In the genomic region with DNA sequence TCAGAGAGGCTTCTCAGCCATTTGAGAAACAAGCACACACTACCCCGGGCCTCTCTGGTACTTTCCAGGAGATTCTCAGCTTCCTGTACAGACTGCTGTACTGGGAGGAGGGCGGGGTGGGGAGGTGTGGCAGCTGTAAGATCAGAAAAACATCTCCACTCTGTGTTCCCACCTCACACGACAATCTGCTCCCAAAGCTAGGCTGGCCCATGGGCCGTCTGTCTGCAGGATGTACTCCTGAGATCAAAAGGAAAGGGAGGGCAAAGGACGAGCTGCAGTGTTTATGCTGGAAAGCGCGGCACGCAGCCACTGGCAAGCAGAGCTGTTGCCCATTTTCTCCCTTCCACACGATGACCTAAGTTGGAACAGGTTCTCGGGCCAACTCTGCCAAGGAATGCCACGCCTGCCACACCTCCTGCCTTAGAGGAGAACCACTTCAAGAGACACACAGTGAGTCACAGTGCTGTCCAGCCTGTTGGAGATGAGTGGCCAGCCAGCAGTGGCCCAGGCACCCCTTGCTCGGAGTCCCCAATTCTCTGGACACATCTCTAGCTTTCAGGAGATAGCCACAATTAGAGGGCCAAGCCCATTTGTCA, we compare ENCODE assay signal across 10 mouse cellular contexts.
DNase-seq lines count a peak whose midpoint lies in the region; ATAC-seq lines count a peak whose summit lies in the region.
"Had no signal": no experiment of that assay in that cellular context is flagged by ENCODE, and none has a peak within 500 bp of the region (broad histone marks: within the 10 kb centered on the region; RNA-seq: fewer than 3 reads in every experiment).

No protein-coding gene starts in this region.

- H3K36me3 ChIP-seq in kidney, embryonic 16.5 days (ENCODE audit: insufficient read depth, low read length), result peaks cover 32% of the 10 kb centered on the region
- H3K36me3 ChIP-seq in heart, embryonic 13.5 days, result peaks cover 97% of the 10 kb centered on the region
- H3K36me3 ChIP-seq in lung, embryonic 16.5 days (ENCODE audit: control insufficient read depth, insufficient read depth, low read length), result peaks cover 15% of the 10 kb centered on the region

- no peaks in the 10 kb centered on the region for H3K4me1 ChIP-seq in kidney, embryonic 16.5 days (ENCODE audit: insufficient read depth, low read length)
- peaks cover 22% of the 10 kb centered on the region for H3K4me1 ChIP-seq in heart, embryonic 13.5 days
- peaks cover 17% of the 10 kb centered on the region; the same call in 1 of the 2 replicates for H3K4me1 ChIP-seq in lung, embryonic 16.5 days (replicated peaks; ENCODE audit: control insufficient read depth, insufficient read depth, low read length)
- H3K4me1 ChIP-seq: embryonic facial prominence, embryonic 15.5 days; midbrain, embryonic 12.5 days had no signal

- no peak overlapping the region for H3K4me3 ChIP-seq in kidney, embryonic 16.5 days (ENCODE audit: low read length)
- no peak overlapping the region for H3K4me3 ChIP-seq in heart, embryonic 13.5 days
- no peak overlapping the region for H3K4me3 ChIP-seq in lung, embryonic 16.5 days (ENCODE audit: low read length)
- H3K4me3 ChIP-seq: embryonic facial prominence, embryonic 15.5 days; midbrain, embryonic 12.5 days had no signal

- no peak overlapping the region for H3K9ac ChIP-seq in kidney, embryonic 16.5 days (replicated peaks; ENCODE audit: low read length)
- H3K9ac ChIP-seq in heart, embryonic 13.5 days, result no peak overlapping the region; the same call in 1 of the 2 replicates
- peak overlapping the region; percentile 25 for H3K9ac ChIP-seq in lung, embryonic 16.5 days (ENCODE audit: low read length)
- H3K9ac ChIP-seq: embryonic facial prominence, embryonic 15.5 days had no signal

- no peaks in the 10 kb centered on the region for H3K27me3 ChIP-seq in kidney, embryonic 16.5 days (ENCODE audit: insufficient read depth, low read length)
- H3K27me3 ChIP-seq in heart, embryonic 13.5 days (replicated peaks), result no peaks in the 10 kb centered on the region
- H3K27me3 ChIP-seq in lung, embryonic 16.5 days (ENCODE audit: control insufficient read depth, insufficient read depth, low read depth, low read length), result no peaks in the 10 kb centered on the region
- H3K27me3 ChIP-seq: embryonic facial prominence, embryonic 15.5 days; midbrain, embryonic 12.5 days had no signal

- H3K27ac ChIP-seq in kidney, embryonic 16.5 days (ENCODE audit: low read length), result no peak overlapping the region
- 0 out of 2 replicates have a peak overlapping the region, but pooled peaks have one; percentile 39 for H3K27ac ChIP-seq in heart, embryonic 13.5 days (replicated peaks)
- no peak overlapping the region for H3K27ac ChIP-seq in lung, embryonic 16.5 days (ENCODE audit: low read length)
- H3K27ac ChIP-seq: embryonic facial prominence, embryonic 15.5 days; midbrain, embryonic 12.5 days had no signal

- no peaks in the 10 kb centered on the region for H3K9me3 ChIP-seq in kidney, embryonic 16.5 days (ENCODE audit: low read length)
- no peaks in the 10 kb centered on the region for H3K9me3 ChIP-seq in heart, embryonic 13.5 days
- no peaks in the 10 kb centered on the region for H3K9me3 ChIP-seq in lung, embryonic 16.5 days (ENCODE audit: control insufficient read depth, low read length)
- H3K9me3 ChIP-seq: embryonic facial prominence, embryonic 15.5 days; midbrain, embryonic 12.5 days had no signal

- no peak overlapping the region for H3K4me2 ChIP-seq in kidney, embryonic 16.5 days (replicated peaks; ENCODE audit: low read depth, low read length)
- no peak overlapping the region for H3K4me2 ChIP-seq in heart, embryonic 13.5 days
- no peak overlapping the region for H3K4me2 ChIP-seq in lung, embryonic 16.5 days (ENCODE audit: low read depth, low read length)
- H3K4me2 ChIP-seq: embryonic facial prominence, embryonic 15.5 days; midbrain, embryonic 12.5 days had no signal

- DNase-seq in kidney, adult 11 months, result peak; percentile 79
- peak; percentile 77 for DNase-seq in adrenal gland, postnatal 14 days
- DNase-seq in frontal cortex, postnatal 36 days (ENCODE audit: low spot score in 2 of 2), result no peak
- no peak for DNase-seq in layer of hippocampus, adult 9-10 months (ENCODE audit: low spot score)
- DNase-seq in layer of hippocampus, adult 18-20 months (ENCODE audit: low spot score in 2 of 2), result no peak

- no peak for ATAC-seq in kidney, embryonic 16.5 days (ENCODE audit: low FRiP score, low TSS enrichment)
- no peak for ATAC-seq in heart, embryonic 13.5 days (ENCODE audit: extremely low read depth, insufficient number of reproducible peaks, low FRiP score, low TSS enrichment)
- ATAC-seq in lung, embryonic 16.5 days (ENCODE audit: low read depth), result peak; percentile 41

- 47% methylated on average over 12 of the region's 12 CpGs for WGBS in kidney, embryonic 16.5 days
- 55% methylated on average over 12 of the region's 12 CpGs for WGBS in heart, embryonic 13.5 days
- WGBS in lung, embryonic 16.5 days, result 31% methylated on average over 12 of the region's 12 CpGs

Comparison
In these comparisons a context has a peak if more than half of its experiments do, and no peak if none do; other contexts are left out.
1. DNase-seq: peak in kidney, adult 11 months (single experiment) and adrenal gland, postnatal 14 days (single experiment); none in frontal cortex, postnatal 36 days (0 of 2), layer of hippocampus, adult 9-10 months (single experiment) and layer of hippocampus, adult 18-20 months (0 of 2).